Mouse (Mus musculus): ENCODE measurements around the gene Vmn1r209.
"Not testable (repeated sequence)": the region's sequence is repeated elsewhere in the genome, so short reads cannot be mapped to it uniquely, and the experiment has no call there.

The Vmn1r209 gene

DNA sequence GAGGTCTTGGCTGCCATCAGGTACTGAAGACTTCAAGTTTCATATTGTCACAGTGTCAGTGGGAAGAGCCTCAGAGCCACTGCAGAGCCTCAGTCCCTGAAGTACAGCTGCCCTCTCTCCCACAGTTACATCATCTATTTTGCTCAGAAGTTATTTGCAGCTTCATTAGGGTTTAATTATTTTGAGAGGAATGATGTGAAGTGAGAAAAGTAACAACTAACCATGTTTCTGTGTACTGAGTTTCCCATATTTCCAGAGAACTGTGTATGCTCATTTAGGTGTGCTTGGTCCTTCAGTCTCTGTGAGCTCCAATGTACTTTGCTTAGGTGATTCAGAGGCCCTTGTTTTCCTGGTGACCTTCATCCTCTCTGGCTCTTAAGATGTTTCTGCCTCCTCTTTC, at the start of gene Vmn1r209:
Gene Vmn1r209 (minus strand): TSS at position 101 of the 400 bp plus-strand sequence.
- not testable (repeated sequence) for DNase-seq (ENCODE audit: low spot score in 2 of 2)

DNA sequence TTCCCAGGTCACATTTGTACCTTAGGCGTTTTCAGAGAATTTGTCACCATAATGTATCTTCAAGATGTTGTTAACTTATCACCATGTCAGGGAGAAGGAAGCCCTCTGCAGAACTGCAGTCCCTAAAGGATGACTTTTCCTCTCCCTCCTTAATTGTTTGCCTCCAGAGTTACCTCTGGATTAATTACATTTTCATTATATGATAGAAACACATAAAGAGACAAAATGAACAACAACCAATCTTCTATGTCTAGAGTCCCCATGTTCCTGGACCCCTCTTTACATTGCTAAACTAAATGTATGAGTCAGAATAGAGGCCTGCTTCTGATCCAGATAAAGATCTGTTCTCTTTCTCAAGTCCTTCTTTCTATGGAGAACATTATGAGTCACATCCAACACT, 48.0 kb upstream of the Vmn1r209 start, which contains the start of gene Vmn1r211:
Gene Vmn1r211 (minus strand): TSS at position 101 of the 400 bp plus-strand sequence.
- DNase-seq (ENCODE audit: low spot score in 2 of 2) = no peak

DNA sequence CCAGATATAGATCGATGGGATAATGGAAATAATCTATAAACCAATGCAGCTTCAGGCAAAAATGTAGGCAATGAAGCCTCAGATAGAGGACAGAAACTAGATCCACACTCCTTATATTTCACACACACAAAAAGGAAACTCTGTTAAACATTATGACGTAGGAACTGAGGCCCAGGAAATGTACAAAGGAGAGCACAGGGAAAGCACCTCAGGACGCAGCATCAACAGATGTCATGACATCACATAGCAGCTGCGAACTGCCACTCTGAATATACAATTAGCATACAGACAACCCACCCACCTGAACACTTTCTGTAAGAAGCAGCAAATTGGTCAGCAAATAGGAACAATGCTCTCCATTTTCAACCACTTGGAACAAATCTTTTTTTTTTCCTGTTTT, 45.3 kb upstream of the Vmn1r209 start:
- no peak for DNase-seq (ENCODE audit: low spot score in 2 of 2)

DNA sequence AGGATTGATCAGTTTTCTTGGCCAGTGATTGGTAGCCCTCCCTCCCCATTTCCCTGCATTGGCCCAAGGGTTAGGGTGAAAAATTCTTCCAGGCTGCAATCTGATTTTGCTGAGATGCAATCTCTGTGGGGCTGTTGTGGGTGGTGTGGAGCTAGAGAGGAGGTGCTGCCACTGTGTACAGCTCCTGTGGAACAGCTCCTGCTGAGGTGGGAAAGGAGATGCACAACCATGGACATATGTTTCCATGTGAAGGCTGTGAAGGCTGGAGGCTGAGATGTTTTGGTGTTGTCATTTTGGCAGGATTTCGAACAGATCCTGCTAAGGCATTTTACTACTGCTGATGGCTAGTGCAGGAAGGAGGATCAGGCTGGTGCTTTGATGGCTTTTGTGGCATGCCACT, 37.3 kb upstream of the Vmn1r209 start:
- no peak for DNase-seq (ENCODE audit: low spot score in 2 of 2)

DNA sequence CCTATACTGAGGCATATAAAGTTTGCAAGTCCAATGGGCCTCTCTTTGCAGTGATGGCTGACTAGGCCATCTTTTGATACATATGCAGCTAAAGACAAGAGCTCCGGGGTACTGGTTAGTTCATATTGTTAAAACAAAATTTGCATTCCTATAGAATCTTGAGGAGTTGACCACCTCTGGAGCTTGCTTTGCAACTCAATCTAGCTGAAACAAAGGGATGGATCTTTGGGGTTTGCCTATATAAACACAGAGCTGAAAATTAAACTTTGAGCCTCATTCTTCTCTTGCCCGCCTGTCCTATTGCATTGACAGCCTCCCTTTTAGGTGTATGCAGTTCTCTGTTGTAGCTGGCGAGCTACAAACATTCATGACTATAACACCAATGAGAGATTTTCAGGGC, 34.8 kb upstream of the Vmn1r209 start:
- DNase-seq (ENCODE audit: low spot score in 2 of 2) = not testable (repeated sequence)

DNA sequence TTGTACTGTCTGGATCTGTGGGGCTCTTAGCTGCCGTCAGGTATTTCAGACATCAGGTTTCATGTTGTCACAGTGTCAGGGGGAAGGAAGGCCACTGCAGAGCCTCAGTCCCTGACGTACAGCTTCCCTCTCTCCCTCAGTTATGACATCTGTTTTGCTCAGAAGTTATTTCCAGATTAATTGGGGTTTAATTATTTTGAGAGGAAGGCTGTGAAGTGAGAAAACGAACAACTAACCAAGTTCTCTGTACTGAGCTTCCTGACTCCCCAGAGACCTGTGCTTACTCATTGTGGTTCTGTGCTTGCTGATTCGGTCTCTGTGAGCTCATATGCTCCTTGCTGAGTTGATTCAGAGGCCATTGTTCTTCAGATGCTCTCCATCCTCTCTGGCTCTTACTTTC, 21.8 kb upstream of the Vmn1r209 start, which contains the start of gene Vmn1r210:
Gene Vmn1r210 (minus strand): TSS at position 101 of the 400 bp plus-strand sequence.
- no peak for DNase-seq (ENCODE audit: low spot score in 2 of 2)

DNA sequence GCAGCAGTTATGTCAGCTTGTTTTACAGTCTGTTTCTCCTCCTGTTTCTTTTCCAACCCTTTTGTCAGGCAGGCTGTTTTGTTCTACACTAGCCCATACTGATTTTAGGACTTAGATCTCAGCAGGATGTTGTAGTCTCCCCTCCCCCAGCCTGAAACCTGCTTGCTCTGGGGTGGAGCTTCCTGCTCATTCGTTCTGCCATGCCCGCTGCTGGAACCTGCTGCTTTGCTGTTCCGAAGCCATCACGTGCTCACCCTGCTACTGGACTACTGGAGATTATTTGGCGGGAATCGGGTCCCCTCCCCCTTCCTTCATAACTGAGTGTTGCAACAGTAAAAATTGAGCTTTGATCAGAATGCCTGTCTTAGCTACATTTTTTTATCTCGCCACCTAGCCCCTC, 19.9 kb upstream of the Vmn1r209 start:
- DNase-seq (ENCODE audit: low spot score in 2 of 2) = peak in 1 of 2 experiments; percentile 2

DNA sequence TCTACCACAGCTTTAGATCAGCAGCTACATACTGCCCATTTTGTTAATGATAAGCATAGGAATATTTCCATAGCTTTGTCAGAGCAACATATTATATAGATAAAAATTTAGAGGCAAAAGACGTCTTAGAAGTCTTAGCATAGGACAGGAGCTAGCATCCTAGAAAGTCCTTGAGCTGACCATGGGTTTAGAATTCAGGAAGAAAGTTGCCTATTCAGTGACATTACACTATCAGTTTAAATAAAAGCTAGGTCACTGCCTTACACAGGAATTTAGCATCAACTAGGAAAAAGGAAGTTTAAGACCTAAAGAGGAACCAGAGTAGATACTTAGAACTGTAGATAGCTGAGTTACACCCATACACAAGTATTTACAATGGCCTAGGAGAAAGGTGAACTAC, 12.1 kb upstream of the Vmn1r209 start:
- not testable (repeated sequence) for DNase-seq (ENCODE audit: low spot score in 2 of 2)

DNA sequence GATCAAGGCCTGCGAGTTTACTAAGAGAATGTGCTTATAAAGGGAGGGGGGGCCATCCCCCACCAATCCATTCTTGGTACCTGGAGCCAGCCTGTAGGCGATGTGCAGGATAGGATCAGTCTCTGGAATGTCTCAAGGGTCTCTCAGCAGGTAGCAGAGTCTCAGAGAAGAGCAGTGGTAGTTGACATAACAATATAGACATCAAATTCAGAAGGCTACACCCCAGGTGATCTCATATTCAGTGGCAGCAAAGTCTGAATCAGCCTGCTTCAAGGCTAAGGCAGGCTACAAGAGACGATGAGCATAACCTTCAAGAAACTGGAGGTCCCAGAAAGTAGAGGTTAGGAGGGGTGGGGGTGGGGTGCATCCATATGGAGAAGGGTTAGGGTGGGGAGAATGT, 21.4 kb downstream of the Vmn1r209 start:
- DNase-seq (ENCODE audit: low spot score in 2 of 2) = not testable (repeated sequence)

DNA sequence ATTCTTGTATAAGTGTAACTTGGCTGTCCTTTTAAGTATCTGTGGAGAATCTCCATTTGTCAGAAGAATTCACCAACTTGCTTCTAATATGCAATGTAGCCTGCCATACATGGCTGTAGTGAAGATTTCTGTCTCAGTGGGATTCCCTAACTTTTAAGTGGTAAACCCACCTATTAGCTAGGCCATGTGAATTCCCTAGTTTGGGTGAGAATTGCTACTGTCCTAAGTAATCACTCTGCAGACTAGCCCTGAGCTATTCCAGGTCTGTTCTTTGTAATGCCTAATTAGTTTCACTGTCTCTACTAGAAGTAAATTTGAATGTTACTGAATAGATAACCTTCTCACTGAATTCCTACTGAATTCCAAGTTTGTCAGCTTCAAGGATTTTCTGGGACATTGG, 25.3 kb downstream of the Vmn1r209 start:
- DNase-seq (ENCODE audit: low spot score in 2 of 2) = not testable (repeated sequence)

DNA sequence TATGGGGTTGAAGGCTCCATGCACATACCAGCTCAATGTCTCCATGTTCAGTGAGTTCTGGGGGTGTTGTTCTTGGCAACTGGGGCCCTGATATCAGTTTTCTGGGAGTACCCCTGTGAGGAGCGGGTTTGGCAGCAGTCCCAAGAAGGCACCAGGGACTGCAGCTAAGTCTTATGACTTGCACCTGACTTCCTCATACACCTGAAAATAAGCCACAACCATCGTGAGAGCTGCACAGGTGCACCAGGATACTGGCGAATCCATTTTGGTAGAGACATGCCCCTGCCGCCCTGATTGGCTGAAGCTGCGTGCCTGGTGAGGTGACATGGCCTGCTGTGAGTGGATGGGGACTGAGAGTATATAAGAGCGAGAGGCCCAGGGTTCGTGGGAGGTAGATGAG, 32.2 kb downstream of the Vmn1r209 start, which contains the start of gene Vmn1r208:
Gene Vmn1r208 (minus strand): TSS at position 101 of the 400 bp plus-strand sequence.
- not testable (repeated sequence) for DNase-seq (ENCODE audit: low spot score in 2 of 2)

DNA sequence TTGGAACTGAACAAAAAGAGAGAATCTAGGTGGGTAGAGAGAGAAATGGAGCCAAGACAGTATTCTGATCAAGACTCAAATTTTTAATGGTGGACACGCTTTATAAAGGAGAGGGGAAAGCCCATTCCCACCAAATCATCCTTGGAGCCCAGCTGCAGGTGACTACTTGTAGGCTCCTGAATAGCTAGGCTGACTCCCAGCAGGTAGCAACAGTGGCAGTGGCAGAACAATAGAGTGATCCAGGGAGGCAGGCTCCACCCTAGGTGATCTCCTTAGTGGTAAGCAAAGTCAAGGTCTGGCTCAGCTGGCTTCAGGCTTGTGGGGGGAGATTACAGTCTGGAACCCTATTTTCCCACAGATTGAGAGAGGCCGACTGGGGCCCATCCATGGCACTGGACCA, 37.9 kb downstream of the Vmn1r209 start:
- not testable (repeated sequence) for DNase-seq (ENCODE audit: low spot score in 2 of 2)
